Mouse (Mus musculus) adrenal gland, postnatal 36 days (tissue): Measurements from ENCODE around the gene Arpc5. TPM values are rescaled to one million over a fixed set of nuclear protein-coding genes. Genes with fewer than 3 reads are reported as not detected.
"Not testable (repeated sequence)": the region's sequence is repeated elsewhere in the genome, so short reads cannot be mapped to it uniquely, and the experiment has no call there.

ENCODE experiments used
- DNase-seq, 2 experiments: peaks; one replicate each; pipeline ENCODE4 v3.0.0; 2021; ENCODE audit warnings: mixed read lengths in 1 of 2
- total RNA-seq, 2 experiments: library from RNA; stranded (reverse); gene quantifications; 2 replicates each; pipeline ENCODE4 v1.2.3; 2021

Arpc5 gene
- total RNA-seq, 2 experiments from 2014 or later, result 102 to 125 TPM

DNA sequence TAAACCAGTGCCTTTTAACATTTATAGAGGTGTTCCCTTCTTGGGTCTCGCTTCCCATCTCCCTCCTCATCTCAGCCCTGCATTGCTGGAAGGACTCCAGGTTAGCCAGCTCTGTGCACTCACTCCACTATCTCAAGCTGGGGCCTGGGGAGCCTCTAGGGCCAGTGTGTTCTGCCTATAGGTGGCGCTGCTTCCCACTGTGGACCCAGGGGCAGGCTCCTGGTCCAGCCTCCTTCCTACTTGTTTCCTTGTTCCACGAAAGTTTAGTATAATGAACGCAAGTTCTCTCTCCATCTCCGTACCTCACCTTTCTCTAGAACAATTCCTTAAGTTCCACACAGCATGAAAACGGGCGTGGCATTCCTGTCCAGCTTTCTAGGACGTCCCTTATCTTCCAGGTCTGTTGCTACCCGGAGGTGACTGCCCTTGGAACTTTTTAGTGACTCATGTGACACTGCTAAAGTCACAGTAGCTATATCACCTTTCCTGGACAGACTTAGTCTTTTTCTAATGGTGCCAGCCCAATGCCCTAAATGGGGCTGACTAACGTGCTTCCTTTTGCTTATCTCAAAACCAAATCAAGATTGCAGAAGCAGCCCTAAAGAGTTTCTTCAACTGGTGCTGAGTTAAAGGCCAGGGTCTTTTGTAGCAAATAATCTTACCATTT lies 12.9 kb downstream of the Arpc5 start:
- DNase-seq, result peak; percentile 88 to 90

DNA sequence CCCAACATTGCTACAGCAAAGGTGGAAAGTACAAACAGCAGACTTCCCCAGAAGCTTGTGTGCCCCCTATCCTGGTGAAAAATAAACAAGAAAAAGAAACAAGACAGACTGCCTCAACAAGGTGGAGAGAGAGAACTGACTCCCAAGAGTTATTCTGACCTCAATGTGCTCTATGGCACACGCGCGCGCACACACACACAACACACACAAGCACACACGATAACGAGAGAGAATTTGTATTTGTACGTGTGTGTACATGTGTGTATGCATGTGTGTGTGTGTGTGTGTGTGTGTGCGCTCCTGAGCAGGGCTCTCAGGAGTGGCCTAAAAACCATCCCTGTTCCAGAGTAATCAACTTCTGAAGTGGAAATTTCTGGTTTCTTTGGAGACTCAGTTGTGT lies 18.3 kb downstream of the Arpc5 start:
- no peak for DNase-seq

DNA sequence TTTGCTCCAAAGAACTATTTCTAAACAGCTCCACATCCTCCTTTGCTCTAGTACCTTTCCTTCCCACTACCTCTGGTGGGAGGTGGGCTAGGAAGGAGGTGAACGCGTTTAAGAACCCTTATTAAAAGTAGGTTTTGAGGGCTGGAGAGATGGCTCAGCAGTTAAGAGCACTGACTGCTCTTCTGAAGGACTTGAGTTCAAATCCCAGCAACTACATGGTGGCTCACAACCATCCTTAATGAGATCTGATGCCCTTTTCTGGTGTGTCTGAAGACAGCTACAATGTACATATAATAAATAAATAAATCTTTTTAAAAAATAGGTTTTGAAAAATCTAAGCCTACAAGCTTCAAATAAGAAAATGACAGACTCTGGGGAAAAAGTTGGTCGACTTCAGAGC lies 19.1 kb downstream of the Arpc5 start:
- DNase-seq, result not testable (repeated sequence)

DNA sequence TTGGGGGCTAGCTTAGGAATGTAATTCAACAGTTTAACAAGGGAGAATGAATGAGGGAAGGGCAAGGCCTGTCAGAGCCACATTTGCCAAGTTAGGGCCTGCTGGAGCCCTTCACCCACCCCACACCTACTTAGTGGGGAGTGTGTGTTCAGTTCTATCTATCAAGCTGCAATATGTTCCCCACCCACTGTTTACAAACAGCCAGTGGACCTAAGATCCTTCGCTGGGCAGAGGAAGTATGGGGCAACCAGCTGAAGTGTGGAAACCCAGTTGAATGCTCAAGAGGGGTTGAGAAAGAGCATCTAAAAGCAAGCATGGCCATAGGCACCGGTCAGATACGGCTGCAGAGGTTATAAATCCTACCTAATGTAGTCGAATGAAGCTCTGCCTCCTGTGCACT lies 20.6 kb downstream of the Arpc5 start:
- no peak for DNase-seq

DNA sequence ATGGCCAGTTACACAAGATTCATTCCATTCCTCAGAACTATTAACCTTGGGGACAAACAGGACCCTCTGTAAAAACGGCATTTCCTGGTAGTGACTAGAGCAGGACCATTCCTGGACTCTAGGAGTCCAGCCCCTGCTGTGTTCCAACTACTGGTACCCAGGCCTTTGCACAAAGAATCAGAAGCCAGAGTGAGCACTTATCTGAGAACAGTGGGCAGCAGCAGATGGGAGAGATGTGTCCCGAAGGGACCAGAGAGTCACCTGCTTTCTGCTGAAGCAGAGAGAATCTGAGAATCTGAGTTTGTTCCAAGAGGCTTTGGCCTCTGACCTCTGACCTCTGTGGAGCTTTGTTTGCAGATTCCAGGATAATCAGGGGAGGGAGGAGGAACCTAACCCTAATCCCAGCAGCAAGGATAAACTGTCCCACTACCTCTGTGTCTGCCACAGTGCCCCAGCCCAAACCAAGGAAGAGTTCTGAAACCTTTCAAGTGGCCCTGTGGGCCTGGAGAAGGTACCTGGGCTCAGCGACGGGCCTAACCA lies 21.8 kb downstream of the Arpc5 start:
- DNase-seq, result no peak

DNA sequence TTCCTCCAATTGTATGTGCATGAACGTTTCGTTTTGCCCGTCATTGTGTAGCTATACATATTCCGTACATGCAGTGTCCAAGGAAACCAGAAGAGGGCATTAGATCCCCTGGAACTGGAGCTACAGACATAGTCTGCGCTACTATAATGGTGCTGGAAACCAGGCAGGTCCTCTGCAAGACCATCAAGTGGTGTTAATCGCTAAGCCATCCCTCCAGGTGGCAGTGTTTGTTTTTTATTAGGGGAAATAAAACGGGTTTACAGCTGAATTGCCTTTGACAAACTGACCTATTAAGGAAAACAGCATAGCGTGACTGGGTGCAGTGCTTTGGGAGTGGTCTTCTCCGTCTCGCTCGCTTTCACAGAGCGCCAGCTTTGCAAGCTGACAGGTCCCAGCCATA lies 23.9 kb downstream of the Arpc5 start:
- peak; percentile 40 to 57 for DNase-seq

DNA sequence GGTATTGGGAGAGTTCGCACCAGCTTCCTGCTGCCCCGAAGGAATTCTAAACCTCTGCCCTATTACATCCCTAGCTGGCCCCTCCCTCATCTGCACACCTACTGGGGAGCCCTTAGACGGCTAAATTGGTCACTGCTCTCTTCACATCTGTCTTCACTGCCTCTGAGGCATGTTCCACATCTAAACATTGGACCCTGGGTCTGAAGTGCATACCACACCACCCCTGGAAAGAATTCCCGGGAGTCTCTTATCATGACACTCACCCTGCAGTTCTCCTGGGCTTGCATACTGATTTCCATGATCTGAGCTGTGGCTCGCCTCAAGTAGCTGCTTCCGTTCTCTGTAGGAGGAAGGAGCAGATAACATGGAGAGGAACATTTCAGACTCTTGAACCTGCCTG lies 24.5 kb downstream of the Arpc5 start:
- no peak for DNase-seq

DNA sequence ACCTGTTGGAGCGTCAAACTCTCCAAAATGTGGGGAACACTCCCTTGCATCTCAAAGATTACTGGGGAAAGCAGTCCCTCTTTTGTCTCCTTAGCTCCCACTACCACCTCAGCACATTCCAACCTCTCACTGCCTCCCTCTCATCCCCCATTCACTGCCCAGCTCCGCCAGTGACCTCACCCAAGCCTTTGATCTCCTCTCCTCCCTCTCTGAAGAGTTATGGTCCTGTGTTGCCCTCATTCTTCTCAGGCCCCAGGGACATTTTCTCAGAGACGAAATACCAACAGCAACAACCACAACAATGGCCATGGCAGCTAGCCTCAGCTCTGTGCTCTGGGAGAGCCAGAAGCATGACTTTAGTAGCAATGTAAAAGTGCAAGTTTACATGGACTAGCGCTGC lies 24.9 kb downstream of the Arpc5 start:
- DNase-seq, result peak; percentile 48 to 51

DNA sequence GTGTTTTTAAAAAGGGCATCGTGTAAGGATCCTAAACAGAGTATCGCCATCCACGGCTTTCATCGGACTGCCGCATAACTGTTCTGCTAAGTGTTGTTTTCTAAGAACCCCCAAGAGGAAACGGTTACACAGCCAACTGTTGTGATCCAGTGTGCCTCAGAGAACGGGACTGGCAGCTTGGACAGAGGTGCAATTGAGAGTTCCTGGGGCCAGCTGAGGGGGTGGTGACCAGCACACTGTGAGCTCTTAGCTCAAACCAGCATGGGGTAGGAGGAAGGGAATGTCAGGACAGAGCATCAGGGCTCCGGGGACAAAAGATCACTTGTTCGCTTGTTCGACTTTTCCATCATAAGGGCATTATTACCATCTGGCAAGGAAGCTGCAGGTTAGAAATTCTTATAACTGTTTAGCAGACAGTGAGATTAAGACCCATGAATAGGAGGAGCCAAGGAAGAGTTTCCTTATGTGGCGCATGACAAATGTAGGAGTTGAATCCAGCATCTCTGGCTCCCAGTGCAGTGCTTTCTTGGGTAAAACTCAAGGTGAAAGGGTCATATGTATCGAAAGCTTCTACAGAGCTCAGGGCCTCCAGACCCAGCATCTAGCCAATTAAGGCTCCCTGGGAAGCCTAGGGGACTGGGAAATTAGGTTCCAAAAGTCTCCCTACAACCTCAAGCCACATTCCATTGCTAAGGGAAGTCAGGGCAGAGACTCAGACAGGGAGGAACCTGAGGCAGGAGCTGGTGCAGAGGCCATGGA lies 26.6 kb downstream of the Arpc5 start:
- DNase-seq, result no peak

DNA sequence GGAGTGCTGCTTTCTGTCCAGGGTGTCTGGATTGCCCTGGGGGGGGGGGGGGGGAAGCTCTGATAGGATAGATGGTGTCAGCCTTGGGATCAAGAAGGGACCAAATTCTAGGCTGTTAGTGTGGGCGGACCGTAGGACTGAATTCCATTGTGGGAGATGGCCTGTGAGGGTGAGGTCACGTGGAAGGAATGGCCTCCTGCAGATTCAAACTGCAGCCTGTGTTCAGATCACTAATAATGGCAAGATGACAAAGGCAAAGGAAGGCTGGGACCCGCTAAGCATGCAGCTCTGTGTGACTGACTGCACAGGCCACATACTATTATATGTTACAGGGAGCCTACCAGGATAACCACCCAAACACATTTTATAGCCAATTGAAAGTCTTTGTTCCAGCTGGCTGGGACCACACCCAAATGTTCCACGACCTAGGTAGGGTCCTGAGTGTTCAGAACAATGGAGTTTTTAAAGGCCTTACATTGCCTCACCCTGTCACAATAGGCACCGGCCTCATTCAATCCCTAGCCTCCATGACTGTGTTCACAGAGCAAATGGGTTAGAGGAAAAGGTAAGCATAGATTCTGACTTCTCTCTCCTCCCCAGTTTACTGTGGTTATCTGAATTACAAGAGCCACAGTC lies 27.3 kb downstream of the Arpc5 start:
- DNase-seq, result no peak

DNA sequence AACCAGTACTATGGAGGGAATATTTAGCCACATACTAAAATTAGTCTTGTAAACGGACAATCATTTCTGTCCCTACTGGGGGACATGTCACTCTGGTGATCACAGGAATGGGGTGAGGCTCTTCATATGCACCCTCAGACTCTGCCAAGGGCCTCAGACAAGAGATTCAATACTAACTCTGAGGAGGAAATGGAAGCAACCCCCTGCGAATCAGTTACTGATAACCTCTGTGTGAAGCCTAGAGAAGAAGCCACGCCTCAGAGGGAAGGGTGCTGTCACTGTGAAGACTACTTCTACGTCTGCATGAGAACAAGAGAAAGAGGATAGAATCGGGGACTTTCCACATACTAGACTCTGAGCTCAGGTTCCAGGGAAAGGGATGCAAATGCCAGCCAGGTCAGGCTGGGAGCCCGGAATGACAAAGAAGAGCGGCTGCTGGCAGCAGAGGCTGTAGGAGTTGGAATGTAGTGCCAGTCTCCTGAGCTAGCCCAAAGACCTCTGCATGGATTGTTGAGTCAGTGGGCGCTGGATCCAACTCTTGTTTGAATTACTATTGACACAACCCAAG lies 29.4 kb downstream of the Arpc5 start:
- no peak for DNase-seq

DNA sequence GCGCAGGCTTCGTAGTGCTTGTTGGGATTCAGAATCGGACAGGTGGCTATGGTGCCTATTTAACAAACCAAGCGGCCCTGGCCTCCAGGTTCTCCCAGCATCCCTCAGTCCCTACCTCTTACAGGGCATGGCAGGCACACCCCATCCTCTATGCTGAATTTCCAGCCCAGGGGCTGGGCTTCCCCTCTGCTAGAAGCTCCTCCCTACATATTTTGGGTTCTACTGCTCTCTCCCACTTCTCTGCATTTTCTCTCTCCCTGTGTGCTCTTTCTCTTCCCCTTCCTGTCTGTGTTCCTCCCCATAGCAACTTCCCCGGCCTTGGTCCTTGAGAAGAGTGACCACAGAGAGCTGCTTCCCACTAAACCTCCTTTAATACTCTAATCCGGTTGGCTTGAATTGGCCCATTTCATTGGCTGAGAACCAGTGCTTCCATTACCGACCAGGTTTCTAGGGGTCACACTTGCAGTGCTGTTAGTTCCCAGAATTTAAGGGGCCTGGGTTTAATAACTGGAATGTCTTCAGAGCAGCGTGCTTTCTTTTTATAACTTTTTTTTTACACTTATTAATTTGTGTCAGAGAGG lies 30.4 kb downstream of the Arpc5 start:
- no peak for DNase-seq

DNA sequence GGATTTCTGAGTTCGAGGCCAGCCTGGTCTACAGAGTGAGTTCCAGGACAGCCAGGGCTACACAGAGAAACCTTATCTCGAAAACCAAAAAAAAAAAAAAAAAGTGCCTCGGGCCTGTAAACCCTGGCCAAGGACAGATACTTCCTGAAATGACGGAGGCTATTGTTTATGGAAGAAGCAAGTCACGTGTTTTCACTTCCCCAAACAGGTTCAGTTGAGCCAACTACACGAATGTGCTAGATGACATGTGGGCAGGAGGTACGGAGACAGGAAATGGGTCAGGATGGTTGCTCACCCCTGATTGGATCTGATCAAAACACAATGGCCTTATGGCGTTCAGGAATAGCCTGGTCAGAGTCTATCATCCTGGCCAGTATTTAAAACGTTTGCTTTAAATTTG lies 31.8 kb downstream of the Arpc5 start:
- DNase-seq, result no peak

DNA sequence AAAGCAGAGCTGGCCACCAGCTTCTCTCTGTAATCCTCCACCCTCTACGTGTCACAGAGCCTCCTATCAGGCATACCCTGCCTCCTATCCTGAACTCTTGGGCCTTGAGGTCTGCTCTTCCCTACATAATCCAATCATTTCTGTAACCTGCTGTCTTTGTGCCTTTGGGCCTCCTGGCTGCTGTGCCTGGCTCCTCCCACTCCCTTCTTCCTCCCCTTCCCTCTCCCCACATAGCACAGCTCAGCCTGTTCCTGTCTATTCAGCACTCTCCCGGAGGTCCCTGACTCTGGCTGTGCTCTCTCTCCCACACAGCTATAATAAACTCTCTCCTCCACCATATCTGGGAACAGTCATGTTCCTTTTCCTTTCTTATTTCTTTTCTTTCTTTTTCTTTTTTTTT lies 33.6 kb downstream of the Arpc5 start, which contains the start of gene Ncf2:
Gene Ncf2 (plus strand): TSS at position 298 of the 400 bp plus-strand sequence.
- DNase-seq, result peak in 1 of 2 experiments; percentile 31

DNA sequence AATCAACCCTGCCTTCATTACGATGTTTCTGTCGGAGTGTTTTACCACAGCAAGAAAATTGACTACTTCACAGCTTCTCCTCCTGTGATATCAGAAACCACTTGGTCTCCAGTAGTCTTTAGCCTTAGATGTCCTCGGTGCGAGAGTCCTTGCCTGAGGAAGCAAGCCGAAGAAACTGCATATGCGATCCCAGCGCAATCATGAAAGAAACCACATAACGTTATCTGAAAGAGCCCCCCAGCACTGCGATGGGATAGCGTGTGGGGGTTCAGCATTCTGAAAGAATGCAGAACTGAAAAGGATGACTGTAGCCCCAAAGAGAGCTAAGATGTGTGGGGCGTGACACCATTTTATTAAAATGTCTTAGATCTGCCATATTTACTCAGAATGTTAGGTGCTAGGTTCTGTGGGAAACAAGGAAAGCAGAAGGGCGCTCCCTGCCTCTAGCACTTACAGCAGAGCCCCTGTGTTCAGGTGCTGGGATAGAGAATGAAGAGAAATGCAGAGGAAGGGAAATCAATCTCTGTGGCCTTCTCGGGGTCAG lies 34.4 kb downstream of the Arpc5 start:
- DNase-seq, result no peak

DNA sequence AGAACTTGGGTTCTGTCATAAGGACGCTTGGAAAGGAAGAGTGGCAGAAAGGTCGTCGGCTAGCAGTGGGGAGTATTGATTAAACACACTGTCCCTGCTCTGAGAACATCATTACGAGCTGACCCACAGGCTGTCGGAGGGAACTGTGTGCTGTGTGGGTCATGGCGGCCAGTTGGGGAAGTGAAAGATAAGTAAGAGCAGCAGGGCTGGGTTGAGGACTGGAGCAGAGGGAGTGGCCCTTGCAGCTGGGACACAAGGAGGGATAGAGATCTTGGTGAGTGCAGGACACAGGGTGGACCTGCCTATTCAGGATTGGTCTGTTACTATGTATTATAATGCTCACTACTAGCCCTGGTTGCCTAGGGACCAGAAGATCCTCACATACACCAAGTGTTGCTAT lies 38.6 kb downstream of the Arpc5 start:
- no peak for DNase-seq

DNA sequence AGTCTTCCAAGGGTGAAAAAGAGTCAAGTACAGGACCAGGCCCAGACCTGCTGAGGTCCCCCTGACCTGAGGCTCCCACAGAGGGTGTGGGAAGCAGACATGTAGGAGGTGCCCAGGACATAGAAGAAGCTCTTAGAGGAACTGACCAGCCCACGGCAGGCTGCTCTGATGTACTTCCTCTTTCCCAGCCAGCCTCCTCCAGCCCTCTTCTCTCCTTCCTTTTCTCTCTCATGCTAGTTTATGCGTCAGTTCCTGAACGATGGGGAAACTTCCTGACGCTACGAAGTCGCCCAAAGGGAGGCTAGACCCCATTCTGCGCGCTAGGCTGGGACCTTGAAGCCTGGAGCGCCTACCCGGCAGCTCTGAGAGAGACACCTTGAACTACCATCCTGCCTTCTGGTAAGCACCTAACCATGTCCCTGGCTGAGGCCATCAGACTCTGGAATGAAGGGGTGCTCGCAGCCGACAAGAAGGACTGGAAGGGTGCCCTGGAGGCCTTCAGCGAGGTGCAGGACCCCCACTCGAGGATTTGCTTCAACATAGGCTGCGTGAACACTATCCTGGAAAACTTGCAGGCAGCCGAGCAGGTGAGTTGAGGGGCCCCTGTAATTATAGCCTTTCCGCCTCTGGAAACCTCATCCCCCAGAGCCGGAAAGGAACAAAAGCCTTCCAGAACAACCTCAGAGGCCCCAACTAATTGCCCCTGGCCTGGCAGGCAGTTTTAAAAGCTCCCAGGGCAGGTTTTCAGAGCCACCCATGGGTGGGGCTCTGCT lies 41.5 kb downstream of the Arpc5 start:
- DNase-seq, result no peak

DNA sequence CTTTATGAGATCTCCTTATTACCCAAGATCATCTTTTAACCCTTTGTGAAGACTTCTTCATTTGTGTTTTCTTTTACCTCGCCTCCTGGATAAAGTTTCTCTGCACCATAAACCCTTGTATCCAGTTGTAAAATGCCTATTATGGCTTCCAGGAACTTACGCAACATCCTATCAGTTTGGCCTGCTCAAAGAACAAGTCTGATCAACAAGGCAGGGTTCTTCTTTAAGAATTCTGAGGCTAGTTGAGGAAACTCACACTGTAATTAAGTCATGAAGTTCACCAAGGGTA lies 42.0 kb downstream of the Arpc5 start:
- no peak for DNase-seq

DNA sequence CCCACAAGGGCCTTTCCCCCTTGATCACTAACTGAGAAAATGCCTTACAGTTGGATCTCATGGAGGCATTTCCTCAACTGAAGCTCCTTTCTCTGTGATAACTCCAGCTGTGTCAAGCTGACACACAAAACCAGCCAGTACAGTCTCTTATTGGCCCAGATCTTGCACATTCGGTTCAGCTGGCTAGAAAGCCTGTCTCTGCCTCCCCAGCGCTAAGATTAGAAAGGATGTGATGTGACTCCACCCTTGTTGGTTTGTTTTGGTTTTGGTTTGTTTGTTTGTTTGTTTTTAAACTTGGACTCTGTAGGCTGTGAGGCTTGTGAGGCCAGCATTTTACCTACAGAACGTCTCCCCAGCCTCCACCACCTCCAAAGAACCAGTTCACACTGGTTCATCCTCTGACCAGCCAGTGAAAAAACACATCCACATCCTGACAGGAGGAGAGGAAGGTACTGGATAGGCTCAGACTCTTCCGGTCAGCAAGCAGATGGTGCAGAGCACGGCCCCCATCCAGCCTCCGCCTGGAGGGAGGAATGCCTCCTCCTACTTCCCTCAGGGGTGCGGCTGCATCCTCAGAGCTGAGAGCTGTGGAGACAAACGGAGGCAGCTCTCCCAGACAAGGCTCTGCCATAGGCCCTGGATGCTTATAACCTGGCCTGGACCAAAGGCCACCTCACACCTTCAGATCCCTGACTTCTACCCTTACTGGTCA lies 43.4 kb downstream of the Arpc5 start:
- peak; percentile 24 to 46 for DNase-seq

DNA sequence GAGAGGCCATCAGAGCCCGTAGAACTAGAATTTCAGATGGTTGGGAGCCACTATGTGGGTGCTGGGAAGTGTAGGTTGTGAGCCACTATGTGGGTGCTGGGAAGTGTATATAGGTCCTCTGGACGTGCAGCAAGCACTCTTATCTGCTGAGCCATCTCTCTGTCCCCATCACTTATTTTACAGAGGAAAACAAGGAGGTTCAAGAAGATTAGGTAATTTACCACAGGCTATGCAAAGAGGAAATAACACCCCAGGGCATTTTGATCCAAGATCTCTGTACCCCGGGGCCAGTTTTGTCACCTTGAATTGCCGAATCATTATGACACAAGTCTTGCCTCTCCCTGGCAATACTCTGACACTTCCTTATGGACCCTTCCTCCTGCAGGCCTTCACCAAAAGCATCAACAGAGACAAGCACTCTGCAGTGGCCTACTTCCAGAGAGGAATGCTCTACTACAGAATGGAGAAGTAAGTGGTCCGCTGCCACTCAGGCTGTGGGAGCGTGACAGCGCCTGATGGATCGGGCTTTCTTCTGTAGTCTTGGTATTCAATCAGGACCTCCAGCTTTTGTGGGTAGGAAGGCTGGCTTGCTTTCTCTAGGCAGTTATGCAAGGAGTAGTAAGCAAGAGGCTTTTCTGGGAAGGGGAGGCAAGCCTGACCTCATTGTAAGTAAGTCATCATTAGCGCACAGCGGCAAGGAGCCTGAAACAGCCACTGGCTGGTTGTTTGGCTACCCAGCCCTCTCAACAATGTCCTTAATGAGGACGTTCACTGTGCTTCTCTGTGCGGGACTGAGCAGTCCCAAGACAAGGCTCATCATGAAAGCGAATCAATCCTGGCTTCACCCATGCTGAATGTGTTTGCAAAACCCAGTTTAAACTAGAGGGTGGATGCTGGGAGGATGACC lies 44.4 kb downstream of the Arpc5 start:
- DNase-seq, result no peak
